Mouse (Mus musculus) midbrain, postnatal 0 days (tissue): ENCODE measurements at regions not wholly inside any gene's neighbourhood (a gene's known extent, or its start where the extent isn't known, plus 50 kb on each side); places are given as distances from the start of the nearest gene placed in this dataset.

Experiments used
- ATAC-seq: fragments of 200-750 bp; cut with Nextera tagmentation; 2 replicates; pipeline ENCODE4 v1.8.0; 2017; ENCODE audit warnings: moderate number of reproducible peaks, mild to moderate bottlenecking, moderate TSS enrichment, moderate library complexity; ENCODE audit not compliant: low FRiP score
- DNase-seq: peaks from one replicate; pipeline ENCODE4 v3.0.0-alpha.2; 2015; ENCODE audit warnings: low spot score
- H3K27ac ChIP-seq: fragments of 300-500 bp; sonication (generic); 2 replicates; pipeline ENCODE4 v1.5.1; 2014; ENCODE audit warnings: low read depth, mild to moderate bottlenecking, low read length, mixed read lengths
- H3K27me3 ChIP-seq: fragments of 300-500 bp; sonication (generic); 2 replicates; pipeline ENCODE4 v1.6.1; 2014; ENCODE audit warnings: low read length, control low read depth, mixed read lengths; ENCODE audit not compliant: insufficient read depth
- H3K36me3 ChIP-seq: fragments of 300-500 bp; sonication (generic); 2 replicates; pipeline ENCODE4 v1.6.1; 2014; ENCODE audit warnings: low read length, control low read depth, mixed read lengths; ENCODE audit not compliant: insufficient read depth
- H3K4me1 ChIP-seq: fragments of 300-500 bp; sonication (generic); 2 replicates; pipeline ENCODE4 v1.6.1; 2014; ENCODE audit warnings: mild to moderate bottlenecking, control low read depth, antibody characterized with exemption, low read length, mixed read lengths; ENCODE audit not compliant: insufficient read depth
- H3K4me2 ChIP-seq: fragments of 300-500 bp; sonication (generic); 2 replicates; pipeline ENCODE4 v1.6.1; 2014; ENCODE audit warnings: low read depth, mild to moderate bottlenecking, low read length, mixed read lengths; ENCODE audit not compliant: poor library complexity, severe bottlenecking
- H3K4me3 ChIP-seq: fragments of 300-500 bp; sonication (generic); 2 replicates; pipeline ENCODE4 v1.5.1; 2014; ENCODE audit warnings: low read depth, mild to moderate bottlenecking, low read length, moderate library complexity
- H3K9ac ChIP-seq: fragments of 300-500 bp; sonication (generic); replicated peaks from 2 replicates; pipeline ENCODE4 v1.6.1; 2014; ENCODE audit warnings: mild to moderate bottlenecking, low read length, moderate library complexity, mixed read lengths; ENCODE audit not compliant: poor library complexity, severe bottlenecking
- H3K9me3 ChIP-seq: fragments of 300-500 bp; sonication (generic); 2 replicates; pipeline ENCODE4 v1.6.1; 2016; ENCODE audit warnings: low read length, control low read depth
- CTCF ChIP-seq: IDR thresholded peaks from 2 replicates; pipeline ENCODE4 v1.5.1; 2016; ENCODE audit warnings: antibody characterized with exemption, mild to moderate bottlenecking
- WGBS: fragments of 180-500 bp; shearing (Covaris S2); extraction: QIAGEN DNeasy Blood & Tissue Kit; methylation state at CpG from one replicate; pipeline ENCODE4 v1.1.7; 2014; 5-methylcytosine and 5-hydroxymethylcytosine counted together

GRCm38 (mm10) chr13:44022106-44022505 lies 237.5 kb downstream of the Cd83 start:
- no peaks in the 10 kb centered on the region for H3K9me3 ChIP-seq
- no peak for DNase-seq

GRCm38 (mm10) chr13:44024612-44025011 lies 240.0 kb downstream of the Cd83 start:
- H3K4me3 ChIP-seq, result no peak overlapping the region
- WGBS, result 51% methylated on average over 3 of the region's 3 CpGs
- H3K9me3 ChIP-seq, result no peaks in the 10 kb centered on the region
- no peak for TF ChIP-seq CTCF
- H3K27ac ChIP-seq, result no peak overlapping the region
- no peak overlapping the region for H3K9ac ChIP-seq
- no peak overlapping the region for H3K4me2 ChIP-seq
- no peaks in the 10 kb centered on the region for H3K4me1 ChIP-seq
- no peaks in the 10 kb centered on the region for H3K27me3 ChIP-seq
- no peak for DNase-seq
- no peak for ATAC-seq
- H3K36me3 ChIP-seq, result no peaks in the 10 kb centered on the region

More at GRCm38 (mm10) chr13:44022106-44022505, 237.5 kb downstream of the Cd83 start:
- H3K27me3 ChIP-seq, result no peaks in the 10 kb centered on the region
- no peak for TF ChIP-seq CTCF
- no peak overlapping the region for H3K27ac ChIP-seq
- H3K9ac ChIP-seq, result no peak overlapping the region
- no peak overlapping the region for H3K4me2 ChIP-seq
- no peaks in the 10 kb centered on the region for H3K36me3 ChIP-seq
- 52% methylated on average over 10 of the region's 10 CpGs for WGBS
- H3K4me3 ChIP-seq, result no peak overlapping the region
- no peak for ATAC-seq
- peaks cover 5% of the 10 kb centered on the region; the same call in 1 of the 2 replicates for H3K4me1 ChIP-seq

- Histone ChIP-seq H3K4me3 (no peak overlapping the region), H3K9ac (no peak overlapping the region)
Observed at GRCm38 (mm10) chr13:44026321-44027255, 242.0 kb downstream of the Cd83 start.

GRCm38 (mm10) chr13:44028081-44028480 lies 243.5 kb downstream of the Cd83 start:
- ATAC-seq, result no peak

More at GRCm38 (mm10) chr13:44026321-44027255, 242.0 kb downstream of the Cd83 start:
- ATAC-seq, result no peak
- no peak for TF ChIP-seq CTCF
- no peak overlapping the region for H3K27ac ChIP-seq
- DNase-seq, result no peak
- no peak overlapping the region for H3K4me2 ChIP-seq
- H3K27me3 ChIP-seq, result no peaks in the 10 kb centered on the region
- no peaks in the 10 kb centered on the region for H3K36me3 ChIP-seq
- no peaks in the 10 kb centered on the region for H3K9me3 ChIP-seq
- 49% methylated on average over 26 of the region's 26 CpGs for WGBS
- H3K4me1 ChIP-seq, result no peaks in the 10 kb centered on the region

GRCm38 (mm10) chr13:44030590-44030989 lies 246.0 kb downstream of the Cd83 start:
- H3K9me3 ChIP-seq, result no peaks in the 10 kb centered on the region
- no peak overlapping the region for H3K27ac ChIP-seq
- no peak overlapping the region for H3K4me3 ChIP-seq
- WGBS, result 79% methylated on average over 5 of the region's 5 CpGs
- no peaks in the 10 kb centered on the region for H3K27me3 ChIP-seq
- no peaks in the 10 kb centered on the region for H3K4me1 ChIP-seq
- TF ChIP-seq CTCF, result no peak
- no peak for ATAC-seq
- no peaks in the 10 kb centered on the region for H3K36me3 ChIP-seq
- DNase-seq, result no peak
- H3K9ac ChIP-seq, result no peak overlapping the region
- no peak overlapping the region for H3K4me2 ChIP-seq

More at GRCm38 (mm10) chr13:44028081-44028480, 243.5 kb downstream of the Cd83 start:
- TF ChIP-seq CTCF, result no peak
- Histone ChIP-seq H3K9ac (no peak overlapping the region), H3K4me3 (no peak overlapping the region), H3K27ac (no peak overlapping the region), H3K9me3 (no peaks in the 10 kb centered on the region), H3K36me3 (no peaks in the 10 kb centered on the region), H3K4me1 (no peaks in the 10 kb centered on the region), H3K4me2 (no peak overlapping the region), H3K27me3 (no peaks in the 10 kb centered on the region)
- 89% methylated on average over 6 of the region's 6 CpGs for WGBS
- no peak for DNase-seq

GRCm38 (mm10) chr13:44037774-44038294 lies 253.3 kb downstream of the Cd83 start:
- WGBS, result 88% methylated on average over 8 of the region's 8 CpGs
- Histone ChIP-seq H3K27me3 (no peaks in the 10 kb centered on the region), H3K4me3 (no peak overlapping the region), H3K36me3 (no peaks in the 10 kb centered on the region), H3K4me1 (no peaks in the 10 kb centered on the region), H3K27ac (no peak overlapping the region), H3K9ac (no peak overlapping the region), H3K4me2 (no peak overlapping the region), H3K9me3 (no peaks in the 10 kb centered on the region)
- ATAC-seq (no peak), DNase-seq (no peak)
- TF ChIP-seq CTCF, result no peak
